Mouse (Mus musculus) C2C12 (cell line): Measurements from ENCODE around the gene Tcerg1l. TPM values are rescaled to one million over a fixed set of nuclear protein-coding genes. Genes with fewer than 3 reads are reported as not detected.
A peak's percentile ranks its signal among the peaks of the same experiment; 100 is the strongest.

ENCODE experiments used
- H3K27me3 ChIP-seq: one replicate; pipeline ENCODE4 v1.6.1; 2011; ENCODE audit not compliant: control insufficient read depth, insufficient read depth, insufficient read length
- H3K36me3 ChIP-seq: one replicate; pipeline ENCODE4 v1.6.1; 2011; ENCODE audit not compliant: control insufficient read depth, insufficient read depth
- H3K4me3 ChIP-seq: one replicate; pipeline ENCODE4 v1.5.1; 2011; ENCODE audit warnings: mild to moderate bottlenecking, control low read depth; ENCODE audit not compliant: poor library complexity, insufficient read depth, severe bottlenecking
- H3K79me2 ChIP-seq: one replicate; pipeline ENCODE4 v1.6.1; 2011; ENCODE audit not compliant: control insufficient read depth, insufficient read depth
- H3K79me3 ChIP-seq: one replicate; pipeline ENCODE4 v1.6.1; 2011; ENCODE audit warnings: low read depth, control low read depth
- H3ac ChIP-seq: one replicate; pipeline ENCODE3; 2011; ENCODE audit warnings: low read depth; ENCODE audit not compliant: control insufficient read depth, insufficient read length
- CEBPB ChIP-seq: IDR thresholded peaks from one replicate; pipeline ENCODE4 v1.6.1; 2011; ENCODE audit warnings: low read depth, mild to moderate bottlenecking, control low read depth, moderate library complexity
- CTCF ChIP-seq: IDR thresholded peaks from one replicate; pipeline ENCODE4 v1.5.1; 2011; ENCODE audit not compliant: control insufficient read depth, insufficient read depth, insufficient read length
- FOSL1 ChIP-seq: IDR thresholded peaks from one replicate; pipeline ENCODE4 v1.8.0; 2011; ENCODE audit warnings: mild to moderate bottlenecking, low read length; ENCODE audit not compliant: poor library complexity, insufficient read depth, severe bottlenecking
- MAX ChIP-seq: IDR thresholded peaks from one replicate; pipeline ENCODE4 v1.6.1; 2011; ENCODE audit warnings: mild to moderate bottlenecking, control low read depth
- MYOD1 ChIP-seq: IDR thresholded peaks from one replicate; pipeline ENCODE4 v1.6.1; 2011; ENCODE audit warnings: low read depth; ENCODE audit not compliant: control insufficient read depth, insufficient read length
- MYOG ChIP-seq: IDR thresholded peaks from one replicate; pipeline ENCODE4 v1.6.1; 2011; ENCODE audit not compliant: control insufficient read depth, insufficient read length; ENCODE audit errors: extremely low read depth
- USF1 ChIP-seq: IDR thresholded peaks from one replicate; pipeline ENCODE4 v1.6.1; 2011; ENCODE audit warnings: low read depth, mild to moderate bottlenecking, control low read depth, moderate library complexity
- polyA plus RNA-seq: library from polyadenylated mRNA; unstranded; fragments of >200 nt; fragmentation: generic; extraction: Trizol; gene quantifications from one replicate; pipeline ENCODE4 v1.2.1, GENCODE M21; 2012; ENCODE audit warnings: missing spikeins

Tcerg1l gene
- polyA plus RNA-seq, 1 experiment: not detected

DNA sequence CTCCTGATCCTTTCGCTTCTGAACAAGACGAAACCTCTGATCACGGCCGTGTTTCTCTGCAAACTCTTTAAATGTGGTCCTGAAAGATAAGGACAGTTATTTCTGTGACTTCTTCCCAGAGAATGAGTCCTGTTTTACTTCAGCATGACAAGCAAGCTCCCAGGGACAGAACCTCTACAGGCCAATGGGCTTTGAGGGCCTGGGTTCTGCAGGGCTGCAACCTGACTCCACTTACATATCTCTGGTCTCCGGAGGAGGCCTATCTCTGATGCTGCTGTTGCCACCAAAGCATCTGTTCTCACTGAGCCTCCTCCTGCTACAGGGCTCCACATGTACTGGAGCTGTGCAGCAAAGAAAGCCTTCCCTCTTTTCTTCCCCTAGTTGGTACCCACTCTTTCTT, 187.8 kb downstream of the Tcerg1l start:
- no peaks in the 10 kb centered on the region for H3K79me2 ChIP-seq
- no peaks in the 10 kb centered on the region for H3K27me3 ChIP-seq
- H3K79me3 ChIP-seq: no peaks in the 10 kb centered on the region
- no peak for TF ChIP-seq FOSL1
- no peak for TF ChIP-seq MAX
- TF ChIP-seq CTCF: no peak
- no peaks in the 10 kb centered on the region for H3K36me3 ChIP-seq
- H3K4me3 ChIP-seq: no peak overlapping the region
- H3ac ChIP-seq: no peak overlapping the region

DNA sequence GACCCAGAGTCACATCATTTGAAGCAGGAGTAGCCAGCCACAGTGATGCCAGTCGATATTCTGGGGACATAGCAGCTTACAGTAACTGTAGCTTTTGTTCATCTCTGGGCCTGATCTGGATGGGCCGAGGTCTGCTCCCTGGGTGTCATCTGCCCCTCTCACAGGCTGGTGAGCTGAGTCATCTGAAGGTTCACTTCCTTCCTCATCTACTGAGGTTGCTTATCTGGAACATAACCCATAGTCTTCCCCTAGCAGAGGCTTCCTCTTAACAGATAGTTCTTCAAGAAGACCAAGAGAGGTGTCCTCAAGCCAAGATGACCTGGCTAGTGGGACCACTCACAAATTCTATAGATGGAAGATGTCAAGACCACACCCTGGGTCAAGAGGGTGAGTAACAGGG, 192.4 kb downstream of the Tcerg1l start:
- H3K4me3 ChIP-seq: no peak overlapping the region
- TF ChIP-seq USF1 (no peak), CEBPB (no peak), FOSL1 (no peak), MYOG (no peak), MYOD1 (no peak), MAX (no peak), CTCF (no peak)
- no peaks in the 10 kb centered on the region for H3K79me3 ChIP-seq
- H3K27me3 ChIP-seq: no peaks in the 10 kb centered on the region
- no peaks in the 10 kb centered on the region for H3K79me2 ChIP-seq
- H3ac ChIP-seq: no peak overlapping the region
- no peaks in the 10 kb centered on the region for H3K36me3 ChIP-seq

DNA sequence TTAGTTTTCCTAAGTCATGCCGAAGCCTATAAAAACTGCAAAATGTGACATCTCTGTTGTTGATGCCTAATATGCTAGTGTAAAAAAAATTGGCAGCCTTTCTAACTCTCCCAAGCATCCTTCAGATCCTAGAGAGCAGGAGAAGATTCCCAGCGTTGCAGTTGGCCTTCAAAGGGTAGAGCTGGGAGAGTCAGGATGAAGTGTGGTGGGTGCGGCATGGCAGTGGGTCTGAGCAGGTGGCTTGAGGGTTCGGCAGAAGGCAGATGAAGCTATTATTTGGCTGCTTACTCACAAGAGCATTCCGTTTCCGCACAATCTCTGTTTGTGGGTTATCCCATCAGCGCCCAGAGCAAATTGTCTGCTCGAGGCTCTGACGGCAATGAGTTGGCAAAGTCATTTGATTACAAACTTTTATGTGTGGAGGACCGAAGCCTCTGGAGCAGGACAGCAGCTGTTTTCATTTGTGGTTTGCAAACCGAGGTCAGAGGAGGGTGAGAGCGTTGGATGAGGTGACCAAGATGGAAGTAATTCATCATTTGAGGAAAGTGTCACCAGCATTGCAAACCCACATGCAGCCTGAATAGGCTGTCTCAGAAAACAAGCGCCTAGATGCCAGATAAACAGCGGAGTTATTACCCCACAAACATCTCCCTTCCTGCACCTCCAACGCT, 195.2 kb downstream of the Tcerg1l start:
- H3K79me3 ChIP-seq: no peaks in the 10 kb centered on the region
- no peak for TF ChIP-seq MYOG
- peak; percentile 45 for TF ChIP-seq MYOD1

DNA sequence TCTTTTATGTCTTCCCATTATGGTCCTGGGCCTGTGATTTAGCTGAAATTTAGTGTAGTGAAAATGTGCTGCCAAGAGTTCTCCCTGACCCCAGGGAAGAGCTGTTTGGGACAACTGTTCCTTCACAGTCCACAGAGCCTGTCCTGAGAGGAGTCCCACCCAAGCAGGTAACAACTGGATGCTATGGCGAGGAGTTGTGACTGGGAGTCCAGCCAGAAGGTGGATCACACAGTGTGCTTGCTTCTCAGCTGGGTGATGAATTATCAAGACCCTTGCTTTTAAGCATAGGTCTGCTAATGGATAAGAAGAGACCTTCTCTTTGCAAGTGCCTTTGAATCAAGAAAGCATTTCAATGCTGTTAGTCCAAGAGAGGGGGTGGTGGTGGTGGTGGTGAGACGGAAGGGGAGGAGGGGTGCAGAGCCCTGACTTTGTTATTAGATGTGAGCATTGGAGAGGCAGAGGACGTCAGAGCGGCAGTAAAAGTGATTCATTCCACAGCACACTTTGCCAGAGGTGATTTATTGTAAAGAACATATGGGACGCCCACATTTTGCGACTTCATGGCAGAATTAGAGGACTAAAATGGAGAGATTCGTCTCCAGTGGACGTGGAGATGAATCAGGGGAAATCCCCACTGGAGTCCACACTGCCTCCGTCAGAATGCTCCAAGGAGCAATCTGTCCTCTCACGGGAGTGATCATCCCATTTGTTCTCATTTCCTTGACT, 198.0 kb downstream of the Tcerg1l start:
- TF ChIP-seq CTCF (no peak), MYOG (no peak), USF1 (no peak), CEBPB (no peak), MAX (no peak), FOSL1 (no peak), MYOD1 (no peak)
- no peaks in the 10 kb centered on the region for H3K27me3 ChIP-seq
- no peaks in the 10 kb centered on the region for H3K36me3 ChIP-seq
- no peaks in the 10 kb centered on the region for H3K79me2 ChIP-seq
- no peak overlapping the region for H3K4me3 ChIP-seq
- no peak overlapping the region for H3ac ChIP-seq
- H3K79me3 ChIP-seq: no peaks in the 10 kb centered on the region

More for the DNA sequence above, 195.2 kb downstream of the Tcerg1l start:
- no peak overlapping the region for H3ac ChIP-seq
- no peaks in the 10 kb centered on the region for H3K36me3 ChIP-seq
- H3K79me2 ChIP-seq: no peaks in the 10 kb centered on the region
- no peak overlapping the region for H3K4me3 ChIP-seq
- no peaks in the 10 kb centered on the region for H3K27me3 ChIP-seq

DNA sequence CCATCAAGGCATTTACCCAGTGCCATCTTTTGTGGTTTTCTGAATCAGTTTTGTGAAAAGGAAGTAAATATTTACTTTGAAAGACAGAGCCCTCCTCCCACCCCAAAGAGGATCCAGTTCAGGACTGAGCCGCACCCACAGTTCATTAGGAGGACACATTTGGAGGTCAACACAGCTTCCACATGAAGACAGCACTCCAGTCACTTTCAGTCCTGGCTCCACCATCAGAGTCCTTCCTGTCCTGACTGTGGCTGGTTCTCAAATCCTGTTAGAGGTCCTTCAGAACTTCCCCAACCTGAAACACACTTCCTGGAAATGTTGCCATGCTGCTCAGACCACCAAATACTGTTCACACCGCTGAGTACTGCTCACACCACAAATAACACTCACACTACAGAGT, 201.4 kb downstream of the Tcerg1l start:
- H3K79me2 ChIP-seq: no peaks in the 10 kb centered on the region
- TF ChIP-seq FOSL1 (no peak), CTCF (no peak), USF1 (no peak), CEBPB (no peak), MYOD1 (no peak), MYOG (no peak), MAX (no peak)
- H3K4me3 ChIP-seq: no peak overlapping the region
- H3K27me3 ChIP-seq: no peaks in the 10 kb centered on the region
- no peak overlapping the region for H3ac ChIP-seq
- no peaks in the 10 kb centered on the region for H3K36me3 ChIP-seq
- H3K79me3 ChIP-seq: no peaks in the 10 kb centered on the region

DNA sequence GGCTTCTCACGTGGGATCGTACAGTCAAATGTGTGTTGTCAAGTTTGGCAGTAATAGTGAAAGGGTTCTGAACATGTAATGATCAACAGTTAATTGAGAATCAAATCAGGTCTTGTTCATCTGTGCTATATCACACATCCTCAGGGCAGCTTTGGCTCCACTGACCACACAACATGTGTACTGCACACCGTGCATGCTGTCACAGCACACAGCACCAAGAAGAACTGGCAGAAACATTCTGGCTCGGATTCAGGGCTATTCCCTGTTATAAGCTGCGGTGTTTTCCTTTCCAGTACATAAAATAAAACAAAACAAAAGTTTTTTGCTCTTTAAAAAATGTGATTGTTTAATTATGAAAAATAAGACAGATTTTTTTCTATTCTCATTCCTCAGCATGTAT, 213.3 kb downstream of the Tcerg1l start:
- no peaks in the 10 kb centered on the region for H3K27me3 ChIP-seq
- no peak overlapping the region for H3ac ChIP-seq
- H3K36me3 ChIP-seq: no peaks in the 10 kb centered on the region
- no peaks in the 10 kb centered on the region for H3K79me2 ChIP-seq
- H3K4me3 ChIP-seq: no peak overlapping the region
- TF ChIP-seq CEBPB (no peak), MYOG (no peak), CTCF (no peak), MAX (no peak), USF1 (no peak), MYOD1 (no peak), FOSL1 (no peak)
- no peaks in the 10 kb centered on the region for H3K79me3 ChIP-seq
